Mouse (Mus musculus): ENCODE measurements around the gene Pex26. TPM values are rescaled to one million over a fixed set of nuclear protein-coding genes. Genes with fewer than 3 reads are reported as not detected.

The Pex26 gene
- polyA plus RNA-seq, 1 experiment from 2014 or later = 11.5 TPM

- Histone ChIP-seq H3K36me3 (ENCODE audit: control insufficient read depth, insufficient read depth, low read length) (no peaks in the 10 kb centered on the region), H3K4me3 (ENCODE audit: low read depth, low read length) (no peak overlapping the region), H3K4me1 (replicated peaks; ENCODE audit: control insufficient read depth, insufficient read depth, low read length) (peaks cover 5% of the 10 kb centered on the region), H3K27ac (ENCODE audit: low read depth) (no peak overlapping the region), H3K4me2 (ENCODE audit: low read length) (no peak overlapping the region), H3K9me3 (ENCODE audit: control insufficient read depth, low read length) (no peaks in the 10 kb centered on the region), H3K9ac (ENCODE audit: low read length) (no peak overlapping the region), H3K27me3 (replicated peaks; ENCODE audit: control insufficient read depth, insufficient read depth, low read length) (no peaks in the 10 kb centered on the region)
- DNase-seq (ENCODE audit: low spot score) = no peak
- WGBS = 87% methylated on average over 16 of the region's 16 CpGs
- ATAC-seq (replicated peaks; ENCODE audit: low FRiP score, low TSS enrichment, low read depth) = no peak
Observed at GRCm38 (mm10) chr6:121154451-121155300, 28.8 kb upstream of the Pex26 start.

- Histone ChIP-seq H3K4me3 (ENCODE audit: low read depth, low read length) (no peak overlapping the region), H3K4me2 (ENCODE audit: low read length) (no peak overlapping the region), H3K9ac (ENCODE audit: low read length) (no peak overlapping the region), H3K27ac (ENCODE audit: low read depth) (no peak overlapping the region), H3K4me1 (replicated peaks; ENCODE audit: control insufficient read depth, insufficient read depth, low read length) (peaks cover 5% of the 10 kb centered on the region), H3K9me3 (ENCODE audit: control insufficient read depth, low read length) (no peaks in the 10 kb centered on the region), H3K36me3 (ENCODE audit: control insufficient read depth, insufficient read depth, low read length) (no peaks in the 10 kb centered on the region), H3K27me3 (replicated peaks; ENCODE audit: control insufficient read depth, insufficient read depth, low read length) (no peaks in the 10 kb centered on the region)
- ATAC-seq (replicated peaks; ENCODE audit: low FRiP score, low TSS enrichment, low read depth) (no peak), DNase-seq (ENCODE audit: low spot score) (no peak)
- WGBS = 68% methylated on average over 2 of the region's 2 CpGs
Observed at GRCm38 (mm10) chr6:121156030-121156429, 27.4 kb upstream of the Pex26 start.

GRCm38 (mm10) chr6:121159616-121160015 is 23.9 kb upstream of the Pex26 start:
- peak; percentile 43; the same call in 1 of the 2 replicates for ATAC-seq (replicated peaks; ENCODE audit: low FRiP score, low TSS enrichment, low read depth)
- no peak overlapping the region for H3K27ac ChIP-seq (ENCODE audit: low read depth)
- no peaks in the 10 kb centered on the region for H3K9me3 ChIP-seq (ENCODE audit: control insufficient read depth, low read length)
- no peak overlapping the region for H3K9ac ChIP-seq (ENCODE audit: low read length)
- H3K4me2 ChIP-seq (ENCODE audit: low read length) = no peak overlapping the region
- WGBS = 80% methylated on average over 5 of the region's 5 CpGs
- no peaks in the 10 kb centered on the region for H3K4me1 ChIP-seq (replicated peaks; ENCODE audit: control insufficient read depth, insufficient read depth, low read length)
- H3K4me3 ChIP-seq (ENCODE audit: low read depth, low read length) = no peak overlapping the region
- DNase-seq (ENCODE audit: low spot score) = no peak
- no peaks in the 10 kb centered on the region for H3K27me3 ChIP-seq (replicated peaks; ENCODE audit: control insufficient read depth, insufficient read depth, low read length)
- no peaks in the 10 kb centered on the region for H3K36me3 ChIP-seq (ENCODE audit: control insufficient read depth, insufficient read depth, low read length)

DNA sequence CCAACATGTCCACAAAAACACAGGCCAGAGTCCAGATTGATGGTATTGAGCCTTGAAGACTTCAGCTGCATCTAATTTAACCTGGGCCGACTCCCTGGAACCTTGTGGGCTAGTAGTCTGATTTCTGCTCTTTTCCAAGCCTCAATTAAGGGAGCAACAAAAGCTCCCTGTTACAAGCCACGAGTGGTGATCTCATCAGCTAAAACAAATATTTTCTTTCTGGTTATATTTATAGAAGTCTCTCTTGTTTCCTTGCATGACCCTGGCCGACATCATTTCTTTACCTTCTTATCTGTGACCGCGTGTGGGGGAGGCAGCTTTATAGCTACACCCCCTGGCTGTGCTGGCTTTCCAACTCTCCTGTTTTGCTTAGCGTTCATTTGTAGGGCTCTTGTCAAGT is 23.3 kb upstream of the Pex26 start:
- Histone ChIP-seq H3K27me3 (replicated peaks; ENCODE audit: control insufficient read depth, insufficient read depth, low read length) (no peaks in the 10 kb centered on the region), H3K4me3 (ENCODE audit: low read depth, low read length) (no peak overlapping the region), H3K9me3 (ENCODE audit: control insufficient read depth, low read length) (no peaks in the 10 kb centered on the region), H3K27ac (ENCODE audit: low read depth) (no peak overlapping the region), H3K36me3 (ENCODE audit: control insufficient read depth, insufficient read depth, low read length) (no peaks in the 10 kb centered on the region), H3K9ac (ENCODE audit: low read length) (no peak overlapping the region), H3K4me2 (ENCODE audit: low read length) (no peak overlapping the region), H3K4me1 (replicated peaks; ENCODE audit: control insufficient read depth, insufficient read depth, low read length) (no peaks in the 10 kb centered on the region)
- WGBS = 41% methylated on average over 6 of the region's 6 CpGs
- DNase-seq (ENCODE audit: low spot score) (no peak), ATAC-seq (replicated peaks; ENCODE audit: low FRiP score, low TSS enrichment, low read depth) (0 out of 2 replicates have a peak, but pooled peaks have one; percentile 38)

DNA sequence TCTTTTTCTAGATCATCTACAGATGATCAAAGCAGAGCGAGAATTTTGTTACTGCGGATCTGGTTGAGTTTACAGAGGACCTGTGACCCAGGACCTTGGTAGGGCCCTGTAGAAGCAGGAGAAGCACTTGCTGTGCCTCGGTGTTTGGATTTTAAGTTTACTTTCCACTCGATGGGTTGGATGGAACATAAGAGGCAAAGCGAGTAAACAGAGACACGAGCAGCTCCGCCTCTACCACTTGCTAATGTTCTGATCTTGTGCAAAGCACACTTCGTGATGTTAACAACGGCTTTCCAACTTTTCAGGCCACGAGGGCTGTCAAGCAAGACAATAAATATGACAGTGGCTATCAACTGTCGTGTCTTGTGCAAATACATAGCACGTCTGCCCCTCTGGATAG is 20.9 kb upstream of the Pex26 start:
- Histone ChIP-seq H3K27ac (ENCODE audit: low read depth) (no peak overlapping the region), H3K4me1 (replicated peaks; ENCODE audit: control insufficient read depth, insufficient read depth, low read length) (peaks cover 15% of the 10 kb centered on the region), H3K36me3 (ENCODE audit: control insufficient read depth, insufficient read depth, low read length) (no peaks in the 10 kb centered on the region), H3K9me3 (ENCODE audit: control insufficient read depth, low read length) (no peaks in the 10 kb centered on the region), H3K27me3 (replicated peaks; ENCODE audit: control insufficient read depth, insufficient read depth, low read length) (no peaks in the 10 kb centered on the region), H3K4me2 (ENCODE audit: low read length) (no peak overlapping the region), H3K4me3 (ENCODE audit: low read depth, low read length) (no peak overlapping the region), H3K9ac (ENCODE audit: low read length) (no peak overlapping the region)
- DNase-seq (ENCODE audit: low spot score) (no peak), ATAC-seq (replicated peaks; ENCODE audit: low FRiP score, low TSS enrichment, low read depth) (no peak)
- 51% methylated on average over 12 of the region's 12 CpGs for WGBS

DNA sequence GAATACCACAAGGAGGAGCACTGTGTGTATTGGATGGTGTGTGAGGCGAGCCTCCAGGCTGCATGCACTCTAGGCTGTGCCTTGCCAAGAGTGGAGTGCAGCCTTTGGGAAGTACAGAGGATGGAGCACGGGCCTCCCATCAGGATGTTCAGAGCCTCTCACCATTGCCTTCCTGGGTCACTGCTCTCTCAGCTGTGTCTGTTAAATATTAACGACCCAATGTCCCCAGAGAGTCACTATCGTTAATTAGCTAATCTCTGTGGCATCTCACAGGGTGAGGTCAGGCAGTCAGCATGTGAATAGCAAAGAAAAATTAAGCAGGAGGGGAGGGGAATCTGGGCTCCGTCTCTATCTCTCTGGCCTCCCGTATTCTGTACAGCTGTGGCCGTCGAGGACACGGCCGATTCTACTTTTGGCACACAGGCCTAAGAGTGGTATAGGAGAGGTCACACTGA is 17.3 kb upstream of the Pex26 start:
- DNase-seq (ENCODE audit: low spot score) = peak; percentile 66

DNA sequence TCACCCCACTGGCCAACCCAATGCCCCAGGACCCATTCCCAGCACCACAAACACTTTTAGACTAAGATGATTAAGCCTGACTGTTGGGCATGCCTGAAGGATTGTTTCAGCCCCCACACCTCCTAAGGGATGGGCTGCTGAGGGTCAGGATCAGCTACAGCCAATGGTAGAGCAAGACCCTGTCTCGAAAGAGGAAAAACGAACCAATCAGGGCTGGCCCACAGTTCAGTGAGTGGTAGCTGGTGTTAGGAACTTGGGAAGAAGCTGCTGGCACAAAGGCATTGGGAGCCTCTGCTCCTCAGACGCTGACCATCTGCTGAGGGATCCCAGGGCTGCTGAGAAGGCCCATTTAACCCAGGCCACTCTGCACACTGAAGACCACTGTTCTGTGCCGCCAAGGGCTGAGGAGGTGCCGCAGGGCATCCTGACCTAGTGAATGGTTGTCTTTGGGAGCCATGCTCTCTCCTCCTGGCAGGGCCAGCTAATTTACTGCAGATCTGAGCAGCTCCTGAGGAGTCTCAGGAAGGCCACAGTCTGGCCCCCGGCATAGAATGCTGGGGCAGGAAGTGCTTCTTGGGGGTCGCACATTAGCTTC is 16.0 kb upstream of the Pex26 start:
- WGBS = 72% methylated on average over 7 of the region's 7 CpGs
- no peak overlapping the region for H3K4me3 ChIP-seq (ENCODE audit: low read depth, low read length)
- no peaks in the 10 kb centered on the region for H3K36me3 ChIP-seq (ENCODE audit: control insufficient read depth, insufficient read depth, low read length)
- ATAC-seq (replicated peaks; ENCODE audit: low FRiP score, low TSS enrichment, low read depth) = no peak
- no peaks in the 10 kb centered on the region for H3K27me3 ChIP-seq (replicated peaks; ENCODE audit: control insufficient read depth, insufficient read depth, low read length)
- H3K4me2 ChIP-seq (ENCODE audit: low read length) = no peak overlapping the region
- H3K27ac ChIP-seq (ENCODE audit: low read depth) = no peak overlapping the region
- H3K4me1 ChIP-seq (replicated peaks; ENCODE audit: control insufficient read depth, insufficient read depth, low read length) = peaks cover 18% of the 10 kb centered on the region
- no peak for DNase-seq (ENCODE audit: low spot score)
- no peak overlapping the region for H3K9ac ChIP-seq (ENCODE audit: low read length)
- no peaks in the 10 kb centered on the region for H3K9me3 ChIP-seq (ENCODE audit: control insufficient read depth, low read length)

More for the DNA sequence above, 17.3 kb upstream of the Pex26 start:
- Histone ChIP-seq H3K4me2 (ENCODE audit: low read length) (no peak overlapping the region), H3K27me3 (replicated peaks; ENCODE audit: control insufficient read depth, insufficient read depth, low read length) (no peaks in the 10 kb centered on the region), H3K4me3 (ENCODE audit: low read depth, low read length) (no peak overlapping the region), H3K9ac (ENCODE audit: low read length) (no peak overlapping the region), H3K36me3 (ENCODE audit: control insufficient read depth, insufficient read depth, low read length) (no peaks in the 10 kb centered on the region), H3K4me1 (replicated peaks; ENCODE audit: control insufficient read depth, insufficient read depth, low read length) (peaks cover 18% of the 10 kb centered on the region), H3K9me3 (ENCODE audit: control insufficient read depth, low read length) (no peaks in the 10 kb centered on the region), H3K27ac (ENCODE audit: low read depth) (peak overlapping the region; percentile 51)
- 23% methylated on average over 10 of the region's 10 CpGs for WGBS
- peak; percentile 79 for ATAC-seq (replicated peaks; ENCODE audit: low FRiP score, low TSS enrichment, low read depth)

DNA sequence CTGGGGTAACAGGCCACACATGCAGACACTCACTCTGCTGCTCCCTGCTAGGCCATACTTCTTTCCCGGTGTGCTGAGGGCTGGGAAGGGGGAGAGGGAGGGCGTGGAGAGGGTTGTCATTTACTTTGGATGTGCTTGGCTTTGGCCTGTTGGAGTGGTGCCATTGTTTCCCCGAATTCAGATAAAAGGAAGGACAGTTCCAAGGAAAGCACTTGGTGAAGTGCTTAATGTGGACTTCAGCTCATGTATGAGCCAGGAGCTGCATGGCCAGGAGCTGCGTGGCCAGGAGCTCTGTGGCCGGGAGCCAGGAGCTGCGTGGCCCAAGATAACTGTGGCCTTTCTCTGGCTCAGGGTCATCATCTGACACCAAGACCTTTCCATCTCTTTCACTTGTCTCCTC is 12.4 kb upstream of the Pex26 start:
- H3K4me1 ChIP-seq (replicated peaks; ENCODE audit: control insufficient read depth, insufficient read depth, low read length) = peaks cover 14% of the 10 kb centered on the region
- H3K9ac ChIP-seq (ENCODE audit: low read length) = no peak overlapping the region
- DNase-seq (ENCODE audit: low spot score) (no peak), ATAC-seq (replicated peaks; ENCODE audit: low FRiP score, low TSS enrichment, low read depth) (no peak)
- no peak overlapping the region for H3K27ac ChIP-seq (ENCODE audit: low read depth)
- 75% methylated on average over 6 of the region's 6 CpGs for WGBS
- no peaks in the 10 kb centered on the region for H3K27me3 ChIP-seq (replicated peaks; ENCODE audit: control insufficient read depth, insufficient read depth, low read length)
- no peaks in the 10 kb centered on the region for H3K9me3 ChIP-seq (ENCODE audit: control insufficient read depth, low read length)
- no peaks in the 10 kb centered on the region for H3K36me3 ChIP-seq (ENCODE audit: control insufficient read depth, insufficient read depth, low read length)
- no peak overlapping the region for H3K4me2 ChIP-seq (ENCODE audit: low read length)
- no peak overlapping the region for H3K4me3 ChIP-seq (ENCODE audit: low read depth, low read length)

Data from intestine, embryonic 14.5 days (tissue).